Mouse (Mus musculus) left cerebral cortex, adult 9 months (tissue): Measurements from ENCODE around the gene Chaf1a.

Source experiments
- DNase-seq, 2 experiments: peaks; one replicate each; pipeline ENCODE4 v3.0.0; 2022; ENCODE audit warnings: low spot score in 2 of 2

The Chaf1a gene

DNA sequence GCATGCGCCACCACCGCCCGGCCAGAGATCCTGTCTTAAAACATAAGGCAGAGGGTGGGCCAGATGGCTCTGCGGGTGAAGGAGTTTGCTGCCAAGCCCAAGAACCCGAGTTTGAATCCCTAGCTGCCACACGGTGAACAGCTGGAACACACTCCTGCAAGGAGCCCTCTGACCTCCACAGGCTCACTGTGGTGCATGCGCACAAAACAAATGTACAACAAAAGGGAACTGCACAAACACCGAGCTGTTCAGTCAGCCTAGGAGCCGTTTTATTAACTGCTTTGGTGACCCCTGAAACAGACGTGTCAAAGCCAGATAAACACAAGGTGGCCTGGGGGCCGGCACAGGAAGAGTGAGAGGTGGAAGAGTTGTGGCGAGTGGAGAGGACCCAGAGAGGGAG lies 79.2 kb downstream of the Chaf1a start:
- DNase-seq, result no peak

DNA sequence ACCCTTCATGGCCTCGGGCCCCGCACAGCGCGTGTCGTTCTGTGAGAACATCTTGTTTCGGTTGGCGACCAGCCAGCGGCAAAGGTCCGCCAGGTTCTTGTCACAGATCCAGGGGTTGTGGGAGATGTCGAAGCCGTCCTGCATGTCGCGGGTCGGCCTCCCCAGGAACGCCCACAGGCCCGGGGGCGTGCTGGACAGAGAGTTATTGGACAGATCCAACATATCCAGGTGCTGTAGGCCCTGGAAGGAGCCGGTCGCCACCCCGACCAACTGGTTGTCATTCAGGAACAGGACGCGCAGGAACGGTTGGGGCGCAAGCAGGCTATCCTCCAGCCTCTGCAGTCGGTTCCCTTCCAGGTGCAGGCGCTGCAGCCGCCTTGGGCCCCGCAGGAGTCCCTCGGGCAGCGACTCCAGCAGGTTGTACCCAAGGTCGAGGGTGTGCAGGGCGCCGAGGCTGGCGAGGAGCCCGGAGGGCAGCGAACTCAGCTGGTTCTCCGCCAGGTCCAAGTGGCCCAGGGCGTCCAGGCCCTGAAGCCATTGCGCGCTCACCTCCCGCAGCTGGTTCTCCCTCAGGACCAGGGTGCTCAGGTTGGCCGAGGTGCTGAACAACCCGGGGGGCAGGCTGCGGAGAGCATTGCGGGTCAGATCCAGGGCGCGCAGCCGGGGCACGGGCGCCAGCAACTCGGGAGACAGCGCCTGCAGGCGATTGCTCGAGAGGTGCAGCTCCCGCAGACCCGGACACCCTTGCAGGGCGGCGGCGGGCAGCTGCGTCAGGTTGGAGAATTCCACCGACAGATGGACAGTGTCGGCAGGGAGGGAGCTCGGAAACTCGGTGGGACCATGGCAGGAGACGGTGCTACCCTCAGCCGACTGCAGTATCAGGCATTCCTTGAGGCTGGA lies 80.0 kb downstream of the Chaf1a start:
- no peak for DNase-seq

DNA sequence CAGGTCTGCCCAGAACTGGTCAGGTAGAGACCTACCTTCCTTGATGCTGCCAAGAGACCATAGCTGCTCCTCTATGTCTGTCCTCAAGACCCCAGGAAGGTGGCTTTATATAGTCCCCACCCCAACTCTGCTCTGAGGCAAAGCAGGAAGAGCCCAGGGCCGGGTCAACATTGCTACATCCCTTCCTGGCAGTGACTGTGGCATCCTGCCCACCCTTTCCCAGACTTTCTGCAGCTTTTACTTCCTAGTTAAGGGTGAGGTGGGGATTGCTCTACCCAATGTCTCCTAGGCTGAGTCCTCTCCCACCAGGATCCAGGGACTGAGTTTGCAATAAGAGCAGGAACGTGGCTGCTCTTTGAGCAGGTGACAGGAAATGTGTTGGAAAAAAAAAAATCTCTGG lies 81.6 kb downstream of the Chaf1a start, which contains the start of gene Lrg1:
Gene Lrg1, minus strand, starts transcription at position 176 of the 400 bp plus-strand sequence.
- no peak for DNase-seq
